Mouse (Mus musculus) C2C12 (cell line): ENCODE results near the gene Rab6a. TPM values are rescaled to one million over a fixed set of nuclear protein-coding genes. Genes with fewer than 3 reads are reported as not detected.

Experiments
- H3K27me3 ChIP-seq: one replicate; pipeline ENCODE4 v1.6.1; 2011; ENCODE audit not compliant: control insufficient read depth, insufficient read depth, insufficient read length
- H3K36me3 ChIP-seq: one replicate; pipeline ENCODE4 v1.6.1; 2011; ENCODE audit not compliant: control insufficient read depth, insufficient read depth
- H3K4me3 ChIP-seq: one replicate; pipeline ENCODE4 v1.5.1; 2011; ENCODE audit warnings: mild to moderate bottlenecking, control low read depth; ENCODE audit not compliant: poor library complexity, insufficient read depth, severe bottlenecking
- H3K79me2 ChIP-seq: one replicate; pipeline ENCODE4 v1.6.1; 2011; ENCODE audit not compliant: control insufficient read depth, insufficient read depth
- H3K79me3 ChIP-seq: one replicate; pipeline ENCODE4 v1.6.1; 2011; ENCODE audit warnings: low read depth, control low read depth
- H3ac ChIP-seq: one replicate; pipeline ENCODE3; 2011; ENCODE audit warnings: low read depth; ENCODE audit not compliant: control insufficient read depth, insufficient read length
- CEBPB ChIP-seq: IDR thresholded peaks from one replicate; pipeline ENCODE4 v1.6.1; 2011; ENCODE audit warnings: low read depth, mild to moderate bottlenecking, control low read depth, moderate library complexity
- CTCF ChIP-seq: IDR thresholded peaks from one replicate; pipeline ENCODE4 v1.5.1; 2011; ENCODE audit not compliant: control insufficient read depth, insufficient read depth, insufficient read length
- FOSL1 ChIP-seq: IDR thresholded peaks from one replicate; pipeline ENCODE4 v1.8.0; 2011; ENCODE audit warnings: mild to moderate bottlenecking, low read length; ENCODE audit not compliant: poor library complexity, insufficient read depth, severe bottlenecking
- MAX ChIP-seq: IDR thresholded peaks from one replicate; pipeline ENCODE4 v1.6.1; 2011; ENCODE audit warnings: mild to moderate bottlenecking, control low read depth
- MYOD1 ChIP-seq: IDR thresholded peaks from one replicate; pipeline ENCODE4 v1.6.1; 2011; ENCODE audit warnings: low read depth; ENCODE audit not compliant: control insufficient read depth, insufficient read length
- MYOG ChIP-seq: IDR thresholded peaks from one replicate; pipeline ENCODE4 v1.6.1; 2011; ENCODE audit not compliant: control insufficient read depth, insufficient read length; ENCODE audit errors: extremely low read depth
- USF1 ChIP-seq: IDR thresholded peaks from one replicate; pipeline ENCODE4 v1.6.1; 2011; ENCODE audit warnings: low read depth, mild to moderate bottlenecking, control low read depth, moderate library complexity
- polyA plus RNA-seq: library from polyadenylated mRNA; unstranded; fragments of >200 nt; fragmentation: generic; extraction: Trizol; gene quantifications from one replicate; pipeline ENCODE4 v1.2.1, GENCODE M21; 2012; ENCODE audit warnings: missing spikeins

Gene Rab6a
- polyA plus RNA-seq, 1 experiment: 37.5 TPM

DNA sequence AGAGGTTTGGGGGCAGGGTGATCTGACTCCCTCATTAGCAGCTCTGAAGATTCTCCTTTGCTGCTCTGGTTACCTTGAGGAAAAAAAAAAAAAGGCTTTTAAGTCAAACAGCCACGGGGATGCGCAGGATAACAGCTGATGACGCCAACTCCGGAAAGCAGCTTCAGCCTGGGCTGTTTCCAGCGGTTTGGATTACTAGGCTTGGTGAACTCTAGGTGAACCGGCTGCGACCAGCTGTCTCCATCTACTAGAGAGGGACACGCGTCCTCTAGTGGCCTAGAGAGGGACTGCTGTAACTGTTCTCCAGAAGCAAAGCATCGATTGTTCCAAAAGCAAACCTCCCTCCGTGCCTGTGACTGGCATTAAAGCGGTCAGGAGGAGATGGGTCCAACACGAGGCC is 56.0 kb downstream of the Rab6a start:
- no peak overlapping the region for H3ac ChIP-seq
- no peaks in the 10 kb centered on the region for H3K79me3 ChIP-seq
- H3K36me3 ChIP-seq: no peaks in the 10 kb centered on the region
- no peaks in the 10 kb centered on the region for H3K79me2 ChIP-seq
- TF ChIP-seq MYOD1 (peak; percentile 94), CEBPB (no peak), MYOG (no peak), MAX (no peak), CTCF (peak; percentile 60), USF1 (no peak), FOSL1 (no peak)
- no peaks in the 10 kb centered on the region for H3K27me3 ChIP-seq
- no peak overlapping the region for H3K4me3 ChIP-seq

- no peak for TF ChIP-seq MYOG
- TF ChIP-seq CEBPB: no peak
- no peak for TF ChIP-seq FOSL1
- TF ChIP-seq CTCF: no peak
- TF ChIP-seq USF1: no peak
- TF ChIP-seq MAX: no peak
- no peak for TF ChIP-seq MYOD1
- no peak overlapping the region for H3K4me3 ChIP-seq
- H3ac ChIP-seq: no peak overlapping the region
These were observed 56.6 kb downstream of the Rab6a start for GRCm38 (mm10) chr7:100663729-100664304.

GRCm38 (mm10) chr7:100670646-100671045 is 63.4 kb downstream of the Rab6a start:
- Histone ChIP-seq H3ac (no peak overlapping the region), H3K27me3 (no peaks in the 10 kb centered on the region), H3K4me3 (no peak overlapping the region), H3K79me3 (no peaks in the 10 kb centered on the region), H3K79me2 (no peaks in the 10 kb centered on the region), H3K36me3 (no peaks in the 10 kb centered on the region)
- TF ChIP-seq CEBPB (no peak), MAX (no peak), USF1 (no peak), FOSL1 (no peak), MYOG (no peak), CTCF (no peak), MYOD1 (no peak)

More at GRCm38 (mm10) chr7:100663729-100664304, 56.6 kb downstream of the Rab6a start:
- H3K79me2 ChIP-seq: no peaks in the 10 kb centered on the region
- no peaks in the 10 kb centered on the region for H3K36me3 ChIP-seq
- no peaks in the 10 kb centered on the region for H3K79me3 ChIP-seq
- H3K27me3 ChIP-seq: no peaks in the 10 kb centered on the region

- no peaks in the 10 kb centered on the region for H3K79me3 ChIP-seq
- no peak overlapping the region for H3K4me3 ChIP-seq
- TF ChIP-seq CEBPB (no peak), MAX (no peak), MYOD1 (no peak), USF1 (no peak), FOSL1 (no peak), MYOG (no peak), CTCF (no peak)
- H3K79me2 ChIP-seq: no peaks in the 10 kb centered on the region
- H3K27me3 ChIP-seq: no peaks in the 10 kb centered on the region
- H3K36me3 ChIP-seq: no peaks in the 10 kb centered on the region
- H3ac ChIP-seq: no peak overlapping the region
These were observed 66.2 kb downstream of the Rab6a start for GRCm38 (mm10) chr7:100673452-100673851.

DNA sequence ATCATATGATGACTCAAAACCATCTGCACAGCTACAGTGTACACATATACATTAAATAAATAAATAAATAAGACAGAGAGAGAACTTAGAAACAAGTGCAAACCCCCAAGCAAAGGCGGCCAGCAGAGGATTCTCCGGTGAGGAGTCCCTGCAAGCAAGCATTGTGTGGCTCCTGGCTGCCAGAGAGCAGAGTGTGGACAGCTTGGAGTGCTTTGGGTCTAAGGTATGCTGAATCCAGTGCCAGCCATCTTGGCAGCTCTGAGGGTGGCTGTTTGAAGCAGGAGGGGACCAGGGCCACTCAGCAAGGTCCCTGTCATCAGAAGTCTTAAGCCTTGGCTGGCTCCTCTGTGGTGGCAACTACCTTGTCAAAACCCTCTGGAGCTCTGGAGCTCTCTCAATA is 67.7 kb downstream of the Rab6a start:
- no peaks in the 10 kb centered on the region for H3K36me3 ChIP-seq
- no peak for TF ChIP-seq MAX
- TF ChIP-seq CTCF: no peak
- no peak for TF ChIP-seq MYOD1
- TF ChIP-seq USF1: no peak
- no peak for TF ChIP-seq FOSL1
- TF ChIP-seq CEBPB: no peak
- no peak for TF ChIP-seq MYOG
- H3ac ChIP-seq: no peak overlapping the region
- H3K79me3 ChIP-seq: no peaks in the 10 kb centered on the region
- no peaks in the 10 kb centered on the region for H3K79me2 ChIP-seq
- no peaks in the 10 kb centered on the region for H3K27me3 ChIP-seq
- no peak overlapping the region for H3K4me3 ChIP-seq

- Histone ChIP-seq H3K27me3 (no peaks in the 10 kb centered on the region), H3K36me3 (no peaks in the 10 kb centered on the region), H3K4me3 (no peak overlapping the region), H3K79me3 (no peaks in the 10 kb centered on the region), H3ac (no peak overlapping the region), H3K79me2 (no peaks in the 10 kb centered on the region)
- TF ChIP-seq MYOD1 (no peak), USF1 (no peak), FOSL1 (no peak), CTCF (no peak), MYOG (no peak), MAX (no peak), CEBPB (no peak)
These were observed 70.8 kb downstream of the Rab6a start for GRCm38 (mm10) chr7:100678052-100678451.
